Mouse (Mus musculus): ENCODE data around the gene Chtop. TPM values are rescaled to one million over a fixed set of nuclear protein-coding genes. Genes with fewer than 3 reads are reported as not detected.
A peak's percentile ranks its signal among the peaks of the same experiment; 100 is the strongest.

Gene Chtop
- polyA plus RNA-seq, 1 experiment from 2014 or later, result 98.2 TPM

DNA sequence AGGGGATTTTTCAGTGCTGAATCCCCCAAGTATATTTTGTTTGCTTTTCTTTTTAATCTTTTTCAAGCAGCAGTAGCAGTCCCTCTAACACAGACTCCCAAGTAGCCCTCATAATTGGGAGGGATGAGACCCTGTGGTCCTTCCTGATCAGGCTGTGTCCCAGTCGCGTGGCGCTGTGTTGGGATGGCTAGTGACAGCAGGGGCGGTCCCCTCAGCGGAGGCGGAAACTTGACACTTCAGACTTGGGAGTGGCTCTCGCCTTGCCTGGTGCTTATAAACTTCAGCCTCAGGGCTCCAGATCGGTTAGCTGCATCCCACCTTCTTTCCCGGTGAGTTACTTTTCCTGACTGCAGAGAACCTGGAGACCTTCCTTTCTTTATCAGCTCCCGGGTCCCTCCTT lies 5.4 kb upstream of the Chtop start:
- H3K36me3 ChIP-seq (ENCODE audit: control insufficient read depth, insufficient read depth, low read length), result no peaks in the 10 kb centered on the region
- no peaks in the 10 kb centered on the region for H3K27me3 ChIP-seq (ENCODE audit: control insufficient read depth, insufficient read depth, low read length)
- H3K27ac ChIP-seq (ENCODE audit: low read length), result no peak overlapping the region
- 0% methylated on average over 10 of the region's 10 CpGs for WGBS
- peak overlapping the region; percentile 31 for H3K4me3 ChIP-seq (ENCODE audit: low read depth, low read length)
- peaks cover 6% of the 10 kb centered on the region for H3K4me1 ChIP-seq (ENCODE audit: control insufficient read depth, insufficient read depth, low read length)
- H3K9ac ChIP-seq (replicated peaks; ENCODE audit: low read depth, low read length), result peak overlapping the region; percentile 38; the same call in 1 of the 2 replicates
- H3K4me2 ChIP-seq (replicated peaks; ENCODE audit: low read depth, low read length), result peak overlapping the region; percentile 75
- ATAC-seq (ENCODE audit: insufficient number of reproducible peaks, insufficient read depth, low FRiP score, low read depth), result peak; percentile 82
- H3K9me3 ChIP-seq (ENCODE audit: control insufficient read depth, low read depth, low read length), result no peaks in the 10 kb centered on the region

DNA sequence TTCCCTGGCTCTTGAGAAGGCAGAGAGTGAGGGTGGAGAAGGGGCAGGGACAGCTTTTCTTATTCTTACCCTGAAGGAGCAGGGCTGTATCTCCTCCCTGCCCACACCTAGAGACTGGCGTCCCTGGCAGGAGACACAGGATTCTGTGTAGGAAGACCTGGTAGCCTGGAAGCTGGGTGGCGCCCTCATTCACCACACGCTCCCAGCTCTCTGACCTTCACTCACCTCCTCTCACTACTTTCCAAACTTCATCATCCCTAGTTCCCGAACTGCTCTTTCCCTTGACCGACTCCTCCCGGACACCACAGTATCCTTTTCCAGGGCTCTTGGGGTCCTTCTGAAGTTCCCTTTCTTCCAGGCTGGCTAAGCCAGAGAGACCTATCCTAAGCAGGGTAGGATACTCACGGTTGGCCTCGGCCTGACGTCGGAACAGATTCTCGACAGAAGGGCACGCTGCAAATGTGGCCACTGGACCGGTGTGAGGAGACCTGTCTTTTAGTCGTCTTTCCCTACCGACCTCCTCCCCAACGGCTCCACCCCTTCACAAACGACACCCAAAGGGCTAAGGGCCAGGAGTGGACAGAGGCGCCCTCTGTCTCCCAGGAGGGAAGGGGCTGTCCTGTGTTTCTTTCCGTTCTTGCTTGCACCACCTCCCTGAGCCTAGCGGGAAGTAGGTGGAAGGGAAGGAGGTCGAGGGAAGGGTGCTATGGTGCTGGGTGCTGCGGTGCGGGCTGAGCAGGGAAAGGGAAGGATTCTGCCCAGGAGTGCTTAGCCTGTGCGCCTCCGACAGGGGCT lies 4.7 kb upstream of the Chtop start, which contains the start of the genes S100a1 and S100a13:
Gene S100a1 (minus strand): TSS at position 597 of the 795 bp plus-strand sequence.
Gene S100a13 (plus strand): TSS at position 640 of the 795 bp plus-strand sequence.
- H3K27ac ChIP-seq (ENCODE audit: low read length), result no peak within 1 kb of the TSS; the same call in 1 of the 2 replicates
- H3K4me1 ChIP-seq (ENCODE audit: control insufficient read depth, insufficient read depth, low read length), result peaks cover 6% of the 10 kb centered on the region
- H3K9ac ChIP-seq (replicated peaks; ENCODE audit: low read depth, low read length), result peak within 1 kb of the TSS; percentile 38; the same call in 1 of the 2 replicates
- no peaks in the 10 kb centered on the region for H3K27me3 ChIP-seq (ENCODE audit: control insufficient read depth, insufficient read depth, low read length)
- peak within 1 kb of the TSS; percentile 75 for H3K4me2 ChIP-seq (replicated peaks; ENCODE audit: low read depth, low read length)
- no peaks in the 10 kb centered on the region for H3K9me3 ChIP-seq (ENCODE audit: control insufficient read depth, low read depth, low read length)
- WGBS, result 7% methylated on average over 25 of the region's 25 CpGs
- H3K4me3 ChIP-seq (ENCODE audit: low read depth, low read length), result peak within 1 kb of the TSS; percentile 31
- no peaks in the 10 kb centered on the region for H3K36me3 ChIP-seq (ENCODE audit: control insufficient read depth, insufficient read depth, low read length)
- peak; percentile 31 for ATAC-seq (ENCODE audit: insufficient number of reproducible peaks, insufficient read depth, low FRiP score, low read depth)

DNA sequence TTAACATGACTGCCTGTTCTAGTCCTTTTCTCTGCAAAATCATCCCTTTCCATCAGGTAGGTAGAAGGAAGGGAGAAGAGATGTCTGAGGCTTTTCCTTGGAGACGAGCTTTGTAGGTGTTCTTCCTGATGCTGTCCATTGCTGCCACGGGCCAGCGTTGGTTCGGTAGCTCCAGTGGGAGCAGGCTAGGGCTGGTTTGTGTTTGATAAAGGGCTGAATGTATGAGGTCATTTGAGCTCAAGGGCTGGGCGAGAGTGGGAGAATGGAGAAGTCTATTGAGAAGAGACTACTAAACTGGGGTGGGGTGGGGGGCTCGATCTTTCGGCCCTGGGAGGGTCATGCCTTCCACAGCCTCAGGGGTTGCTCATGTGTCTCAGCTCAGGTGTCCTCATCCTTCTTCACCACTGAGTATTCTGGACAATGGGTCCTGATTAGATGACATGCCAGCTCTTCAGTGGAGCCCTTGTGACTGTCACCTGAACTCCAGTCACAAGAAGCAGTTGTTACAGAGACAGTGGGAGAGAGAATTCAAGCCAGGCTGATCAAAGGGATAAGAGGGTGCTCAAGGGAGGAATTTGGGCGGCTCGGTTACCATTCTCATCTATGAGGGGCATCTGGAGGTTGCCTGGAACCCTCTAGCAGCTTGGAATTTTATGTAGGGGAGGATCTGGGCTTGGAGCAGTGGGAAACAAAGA lies 3.8 kb upstream of the Chtop start:
- no peaks in the 10 kb centered on the region for H3K9me3 ChIP-seq (ENCODE audit: control insufficient read depth, low read depth, low read length)
- no peak overlapping the region for H3K9ac ChIP-seq (replicated peaks; ENCODE audit: low read depth, low read length)
- H3K4me3 ChIP-seq (ENCODE audit: low read depth, low read length), result no peak overlapping the region
- peaks cover 6% of the 10 kb centered on the region for H3K4me1 ChIP-seq (ENCODE audit: control insufficient read depth, insufficient read depth, low read length)
- no peaks in the 10 kb centered on the region for H3K36me3 ChIP-seq (ENCODE audit: control insufficient read depth, insufficient read depth, low read length)
- ATAC-seq (ENCODE audit: insufficient number of reproducible peaks, insufficient read depth, low FRiP score, low read depth), result no peak
- H3K27ac ChIP-seq (ENCODE audit: low read length), result no peak overlapping the region
- H3K27me3 ChIP-seq (ENCODE audit: control insufficient read depth, insufficient read depth, low read length), result no peaks in the 10 kb centered on the region
- 70% methylated on average over 9 of the region's 9 CpGs for WGBS
- no peak overlapping the region for H3K4me2 ChIP-seq (replicated peaks; ENCODE audit: low read depth, low read length)

DNA sequence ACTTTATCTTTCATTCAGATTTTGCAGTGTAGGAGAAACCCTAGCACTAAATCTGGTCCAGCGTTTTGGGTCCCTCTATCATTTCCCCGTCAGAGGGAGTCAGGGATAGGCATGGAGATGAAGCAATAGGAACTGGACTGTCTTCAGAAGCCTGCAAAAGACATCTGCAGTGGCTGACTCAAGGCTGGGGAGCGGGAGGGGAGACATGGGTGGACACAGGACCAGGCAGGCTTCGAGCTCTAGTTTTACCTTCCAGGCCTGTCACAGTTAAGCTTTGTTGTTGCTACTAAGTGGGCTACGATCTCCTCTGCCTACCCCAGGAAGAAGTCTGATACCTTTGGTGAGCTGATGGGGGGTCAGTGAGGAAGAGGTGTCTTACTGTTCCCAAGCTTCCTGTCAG lies 3.0 kb upstream of the Chtop start:
- Histone ChIP-seq H3K9me3 (ENCODE audit: control insufficient read depth, low read depth, low read length) (no peaks in the 10 kb centered on the region), H3K27me3 (ENCODE audit: control insufficient read depth, insufficient read depth, low read length) (no peaks in the 10 kb centered on the region), H3K4me2 (replicated peaks; ENCODE audit: low read depth, low read length) (no peak overlapping the region), H3K4me1 (ENCODE audit: control insufficient read depth, insufficient read depth, low read length) (peaks cover 14% of the 10 kb centered on the region), H3K27ac (ENCODE audit: low read length) (no peak overlapping the region), H3K4me3 (ENCODE audit: low read depth, low read length) (no peak overlapping the region), H3K9ac (replicated peaks; ENCODE audit: low read depth, low read length) (no peak overlapping the region), H3K36me3 (ENCODE audit: control insufficient read depth, insufficient read depth, low read length) (peaks cover 4% of the 10 kb centered on the region)
- ATAC-seq (ENCODE audit: insufficient number of reproducible peaks, insufficient read depth, low FRiP score, low read depth), result no peak
- 90% methylated on average over 5 of the region's 5 CpGs for WGBS

DNA sequence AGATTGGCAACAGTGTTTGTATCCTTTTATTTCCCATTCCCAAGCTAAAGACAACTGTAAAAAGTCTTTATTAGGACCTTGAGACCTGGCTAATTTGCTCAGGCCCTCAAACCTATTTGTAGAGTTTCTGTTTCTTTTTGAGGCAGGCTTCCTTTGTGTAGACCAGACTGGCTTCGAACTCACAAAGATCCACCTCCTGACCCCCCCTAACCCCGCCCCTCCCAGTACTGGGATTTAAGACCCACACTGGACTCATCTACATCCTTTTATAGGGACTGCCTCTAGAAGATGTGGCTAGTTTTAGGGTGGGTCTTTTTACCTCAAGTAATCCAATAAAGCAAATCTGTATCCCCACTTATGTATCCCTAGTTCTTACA lies 437 bp upstream of the Chtop start:
- H3K27ac ChIP-seq (ENCODE audit: low read length), result no peak overlapping the region; the same call in 1 of the 2 replicates
- H3K4me1 ChIP-seq (ENCODE audit: control insufficient read depth, insufficient read depth, low read length), result peaks cover 12% of the 10 kb centered on the region; the same call in 1 of the 2 replicates
- no peak overlapping the region for H3K9ac ChIP-seq (replicated peaks; ENCODE audit: low read depth, low read length)
- H3K4me2 ChIP-seq (replicated peaks; ENCODE audit: low read depth, low read length), result peak overlapping the region; percentile 29
- WGBS, result 26% methylated on average over 2 of the region's 2 CpGs
- H3K27me3 ChIP-seq (ENCODE audit: control insufficient read depth, insufficient read depth, low read length), result no peaks in the 10 kb centered on the region
- H3K36me3 ChIP-seq (ENCODE audit: control insufficient read depth, insufficient read depth, low read length), result peaks cover 29% of the 10 kb centered on the region
- H3K9me3 ChIP-seq (ENCODE audit: control insufficient read depth, low read depth, low read length), result no peaks in the 10 kb centered on the region
- H3K4me3 ChIP-seq (ENCODE audit: low read depth, low read length), result peak overlapping the region; percentile 71
- ATAC-seq (ENCODE audit: insufficient number of reproducible peaks, insufficient read depth, low FRiP score, low read depth), result no peak

DNA sequence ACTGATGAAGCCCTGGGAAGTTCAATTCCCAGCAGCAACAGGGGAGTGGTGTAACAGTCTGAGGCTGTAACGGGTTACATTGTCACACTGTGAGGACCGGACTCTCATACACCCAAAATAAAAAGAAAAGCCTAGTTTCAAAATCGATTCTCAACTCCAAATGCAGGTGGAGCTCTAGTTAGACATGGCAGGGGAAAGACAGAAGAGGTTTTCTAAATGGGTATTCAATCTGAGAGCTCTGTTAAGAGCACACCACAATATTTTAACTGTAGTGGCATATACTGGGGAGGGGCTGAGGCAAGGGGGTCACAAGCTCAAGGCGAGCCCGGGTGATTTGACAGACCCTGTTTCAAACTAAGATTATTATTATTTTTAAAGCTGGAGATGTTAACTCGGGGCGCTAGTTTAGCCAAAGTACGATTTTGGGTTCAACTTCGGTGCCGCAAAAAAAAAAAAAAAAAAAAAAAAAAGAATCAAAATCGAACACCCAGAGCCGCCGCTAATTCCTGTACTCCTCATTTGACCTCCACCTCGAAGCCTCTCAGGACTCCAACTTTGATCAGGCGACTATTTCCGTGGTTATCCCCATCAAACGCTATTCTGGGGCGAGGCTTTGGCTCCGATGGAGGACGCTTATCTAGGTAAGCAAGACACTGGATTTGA lies 880 bp downstream of the Chtop start:
- no peaks in the 10 kb centered on the region for H3K27me3 ChIP-seq (ENCODE audit: control insufficient read depth, insufficient read depth, low read length)
- H3K27ac ChIP-seq (ENCODE audit: low read length), result peak overlapping the region; percentile 93
- peak overlapping the region; percentile 94 for H3K9ac ChIP-seq (replicated peaks; ENCODE audit: low read depth, low read length)
- H3K4me3 ChIP-seq (ENCODE audit: low read depth, low read length), result peak overlapping the region; percentile 71
- peak overlapping the region; percentile 78 for H3K4me2 ChIP-seq (replicated peaks; ENCODE audit: low read depth, low read length)
- WGBS, result 3% methylated on average over 20 of the region's 20 CpGs
- H3K9me3 ChIP-seq (ENCODE audit: control insufficient read depth, low read depth, low read length), result no peaks in the 10 kb centered on the region
- peaks cover 42% of the 10 kb centered on the region for H3K36me3 ChIP-seq (ENCODE audit: control insufficient read depth, insufficient read depth, low read length)
- ATAC-seq (ENCODE audit: insufficient number of reproducible peaks, insufficient read depth, low FRiP score, low read depth), result no peak
- peaks cover 15% of the 10 kb centered on the region; the same call in 1 of the 2 replicates for H3K4me1 ChIP-seq (ENCODE audit: control insufficient read depth, insufficient read depth, low read length)

DNA sequence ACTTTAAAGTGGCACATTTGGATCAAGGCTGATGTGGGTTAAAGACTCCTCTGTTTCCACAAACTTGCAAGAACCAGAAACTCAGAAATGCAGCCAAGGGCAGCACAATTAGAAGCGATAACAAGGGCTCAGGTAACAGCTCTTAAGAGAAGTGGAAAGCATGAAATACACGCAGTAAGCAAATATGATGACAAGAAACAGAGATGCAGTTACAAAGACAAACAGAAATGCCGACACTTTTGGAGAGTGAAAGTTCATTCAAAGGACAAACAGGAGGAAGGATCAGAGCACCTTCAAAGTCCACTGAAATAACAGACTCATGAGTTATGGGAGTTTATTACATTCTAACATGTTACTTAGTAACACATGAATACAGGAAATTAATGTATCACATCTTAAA lies 2.9 kb downstream of the Chtop start:
- Histone ChIP-seq H3K36me3 (ENCODE audit: control insufficient read depth, insufficient read depth, low read length) (peaks cover 62% of the 10 kb centered on the region), H3K27me3 (ENCODE audit: control insufficient read depth, insufficient read depth, low read length) (no peaks in the 10 kb centered on the region), H3K4me2 (replicated peaks; ENCODE audit: low read depth, low read length) (no peak overlapping the region), H3K27ac (ENCODE audit: low read length) (no peak overlapping the region), H3K9me3 (ENCODE audit: control insufficient read depth, low read depth, low read length) (no peaks in the 10 kb centered on the region), H3K4me3 (ENCODE audit: low read depth, low read length) (no peak overlapping the region), H3K9ac (replicated peaks; ENCODE audit: low read depth, low read length) (no peak overlapping the region), H3K4me1 (ENCODE audit: control insufficient read depth, insufficient read depth, low read length) (peaks cover 19% of the 10 kb centered on the region; the same call in 1 of the 2 replicates)
- no peak for ATAC-seq (ENCODE audit: insufficient number of reproducible peaks, insufficient read depth, low FRiP score, low read depth)
- 61% methylated on average over 3 of the region's 3 CpGs for WGBS

DNA sequence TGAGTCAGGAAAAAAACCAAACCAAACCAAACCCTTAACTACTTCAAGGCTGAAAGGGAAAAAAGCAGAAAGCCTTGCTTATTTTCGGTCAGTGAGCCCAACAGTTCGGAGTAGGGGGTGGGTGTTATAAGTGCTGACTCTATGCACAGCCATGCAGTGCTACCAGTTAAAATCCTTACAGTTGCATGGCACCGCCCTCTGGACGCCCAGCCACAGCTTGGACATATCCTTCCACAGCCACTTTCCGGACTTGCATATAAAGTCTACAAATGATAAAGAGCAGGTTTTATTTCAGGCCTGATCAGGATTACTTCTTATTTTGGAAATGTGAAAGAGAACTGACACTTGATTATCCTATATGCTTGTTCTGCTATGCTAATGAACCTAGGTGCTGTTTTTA lies 4.1 kb downstream of the Chtop start:
- WGBS, result 89% methylated on average over 5 of the region's 5 CpGs
- Histone ChIP-seq H3K9me3 (ENCODE audit: control insufficient read depth, low read depth, low read length) (no peaks in the 10 kb centered on the region), H3K36me3 (ENCODE audit: control insufficient read depth, insufficient read depth, low read length) (peaks cover 71% of the 10 kb centered on the region), H3K4me1 (ENCODE audit: control insufficient read depth, insufficient read depth, low read length) (peaks cover 19% of the 10 kb centered on the region; the same call in 1 of the 2 replicates), H3K27me3 (ENCODE audit: control insufficient read depth, insufficient read depth, low read length) (no peaks in the 10 kb centered on the region), H3K4me2 (replicated peaks; ENCODE audit: low read depth, low read length) (no peak overlapping the region), H3K4me3 (ENCODE audit: low read depth, low read length) (no peak overlapping the region), H3K27ac (ENCODE audit: low read length) (no peak overlapping the region), H3K9ac (replicated peaks; ENCODE audit: low read depth, low read length) (no peak overlapping the region)
- ATAC-seq (ENCODE audit: insufficient number of reproducible peaks, insufficient read depth, low FRiP score, low read depth), result no peak

Measured in stomach, embryonic 14.5 days (tissue).